Mouse (Mus musculus) activated CD4-positive, CD25-positive, alpha-beta regulatory T cell, adult 4 months (primary cell): ENCODE measurements at regions not wholly inside any gene's neighbourhood (a gene's known extent, or its start where the extent isn't known, plus 50 kb on each side); places are given as distances from the start of the nearest gene placed in this dataset.

Source experiments
- ATAC-seq: one replicate; pipeline ENCODE4 v1.8.0; 2017

DNA sequence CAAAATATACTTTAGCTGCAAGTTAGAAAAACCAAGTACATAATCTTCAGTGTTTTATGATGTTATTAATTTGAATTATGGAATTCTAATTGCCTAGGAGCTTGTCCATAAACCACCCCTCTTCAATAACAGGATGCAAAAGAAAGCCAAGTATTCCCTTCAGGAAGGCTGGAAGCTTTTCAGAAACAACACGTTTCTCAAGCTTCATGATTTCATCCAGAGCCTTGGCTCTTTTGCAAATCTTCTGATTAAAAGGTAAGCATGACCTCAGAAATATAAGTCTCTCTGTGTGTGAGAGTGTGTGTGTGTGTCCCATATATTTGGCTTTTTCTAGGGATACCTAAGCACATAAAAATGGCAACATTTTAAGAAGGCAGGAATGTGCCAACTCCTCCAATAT, 570.0 kb downstream of the Gm11232 start:
- ATAC-seq, result no peak

DNA sequence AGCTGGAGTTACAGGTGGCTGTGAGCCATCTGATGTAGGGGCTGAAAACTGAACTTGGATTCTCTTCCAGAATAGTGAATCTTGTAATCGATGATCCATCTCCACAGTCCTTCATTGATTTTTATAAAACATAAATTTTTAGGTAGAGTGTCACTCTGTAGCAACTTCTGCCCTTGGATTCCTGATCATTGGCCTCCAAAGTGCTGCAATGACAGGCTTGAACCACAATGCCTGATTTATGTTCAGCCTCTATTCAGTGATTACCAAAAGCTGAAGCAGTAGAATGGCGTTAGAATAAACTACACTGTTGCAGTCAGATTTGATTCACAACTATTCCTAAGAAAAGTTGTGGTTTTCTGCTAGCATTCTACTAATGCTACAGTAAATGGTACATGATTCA, 580.1 kb downstream of the Gm11232 start:
- ATAC-seq, result no peak

DNA sequence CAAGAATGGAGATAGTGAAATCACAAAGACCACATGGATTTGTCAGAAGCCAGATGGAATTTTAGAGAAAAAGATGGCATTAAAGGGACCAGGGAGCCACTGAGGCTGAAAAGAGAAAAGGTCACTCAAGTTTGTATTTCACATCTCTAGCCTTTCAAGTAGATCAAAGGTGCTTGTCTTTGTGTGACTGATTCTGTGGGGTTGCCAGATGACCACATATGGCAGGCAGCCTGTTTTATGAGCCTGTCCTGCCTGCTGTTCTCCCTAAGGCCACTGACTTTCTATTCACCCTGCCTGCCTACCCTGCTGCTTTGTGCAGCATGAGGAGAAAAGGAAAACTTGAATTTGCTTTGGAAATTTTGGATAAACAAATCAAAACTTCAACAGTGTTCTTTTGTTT, 592.0 kb downstream of the Gm11232 start:
- ATAC-seq, result no peak

DNA sequence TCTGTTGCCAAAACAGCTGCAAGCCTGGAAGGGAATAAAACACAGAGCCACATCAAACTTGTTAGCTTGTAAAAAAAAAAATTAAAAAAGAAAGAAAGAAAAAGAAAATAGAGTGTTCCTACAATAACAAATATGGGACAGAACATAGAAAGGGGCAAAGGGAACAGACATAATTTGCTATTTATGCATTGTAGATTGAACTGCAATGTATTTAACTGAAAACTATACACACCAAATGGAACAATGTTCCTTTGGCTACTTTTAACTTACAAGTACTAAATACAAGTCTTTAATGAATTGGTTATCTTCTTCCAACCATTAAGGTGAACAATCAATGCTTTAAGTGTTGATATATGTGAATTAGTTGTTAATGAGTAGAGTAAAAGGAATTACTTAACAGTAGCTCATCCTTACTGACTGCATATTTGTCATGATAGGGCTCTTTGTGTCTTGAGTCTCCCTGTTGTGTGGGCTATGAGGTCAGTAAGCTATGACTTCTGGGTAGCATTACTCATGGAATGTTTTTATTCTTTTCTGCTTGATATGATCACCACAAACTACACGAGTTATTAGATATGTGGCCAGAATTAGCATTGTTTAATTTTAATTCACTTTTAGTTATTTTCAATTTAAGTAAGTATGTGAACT, 597.0 kb upstream of the Megf9 start:
- no peak for ATAC-seq

DNA sequence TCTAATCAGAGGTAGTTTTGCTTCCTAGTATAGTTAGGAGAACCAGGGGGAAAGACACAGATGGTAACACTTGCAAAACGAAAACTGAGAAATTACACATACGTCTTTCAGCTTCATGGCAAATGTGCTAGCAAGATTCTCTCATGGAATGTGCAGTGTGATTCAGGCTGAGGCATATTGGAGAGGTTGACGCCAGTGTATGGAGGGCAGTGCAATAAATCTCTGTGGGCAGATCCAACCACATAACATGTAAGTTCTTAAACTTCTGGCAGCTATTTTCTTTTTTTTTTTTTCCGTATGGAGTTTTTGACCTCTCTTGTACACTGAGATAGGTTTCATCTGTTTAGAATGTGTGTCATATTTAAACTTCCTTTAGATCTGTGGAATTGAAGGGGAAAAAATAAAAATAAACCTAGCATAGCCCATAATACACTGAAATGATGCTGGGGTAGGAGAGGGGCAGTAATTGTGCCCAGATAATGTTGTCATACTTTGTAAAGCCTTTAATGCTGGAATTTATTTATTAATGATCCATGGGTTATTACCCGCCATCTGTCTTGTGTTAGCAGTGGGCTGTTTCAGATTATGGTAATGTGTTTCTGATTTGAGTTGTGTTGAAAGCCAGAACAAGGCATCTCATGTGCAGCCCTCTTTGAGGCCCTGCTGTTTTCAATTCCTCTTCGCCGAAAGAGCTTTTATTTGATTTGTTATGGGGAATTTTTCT, 596.3 kb upstream of the Megf9 start:
- ATAC-seq, result no peak

DNA sequence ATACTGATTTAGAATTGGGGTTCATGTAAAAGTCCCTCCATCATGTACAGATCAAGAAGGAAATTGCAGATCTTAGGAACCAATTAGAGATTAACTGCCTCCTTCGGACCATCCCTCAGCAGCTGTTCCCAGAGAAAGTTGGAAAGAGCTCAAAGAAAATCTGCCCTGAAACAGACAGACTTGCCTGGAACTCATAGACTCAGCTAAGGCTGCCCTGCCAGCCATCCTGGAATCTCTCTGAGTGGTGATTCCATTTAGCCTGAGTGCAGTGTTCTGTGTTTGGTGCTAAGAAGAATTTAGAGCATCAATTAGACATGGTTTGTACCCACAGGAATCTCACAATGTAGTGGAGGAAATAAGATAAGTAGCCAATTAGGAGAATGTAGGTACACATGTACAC, 594.5 kb upstream of the Megf9 start:
- no peak for ATAC-seq
